Mouse (Mus musculus) heart, adult 9 months (tissue): ENCODE results near the gene Sart3.

Experiments used
- DNase-seq, 2 experiments: peaks; one replicate each; pipeline ENCODE4 v3.0.0; 2022; ENCODE audit warnings: low spot score in 2 of 2

The Sart3 gene

DNA sequence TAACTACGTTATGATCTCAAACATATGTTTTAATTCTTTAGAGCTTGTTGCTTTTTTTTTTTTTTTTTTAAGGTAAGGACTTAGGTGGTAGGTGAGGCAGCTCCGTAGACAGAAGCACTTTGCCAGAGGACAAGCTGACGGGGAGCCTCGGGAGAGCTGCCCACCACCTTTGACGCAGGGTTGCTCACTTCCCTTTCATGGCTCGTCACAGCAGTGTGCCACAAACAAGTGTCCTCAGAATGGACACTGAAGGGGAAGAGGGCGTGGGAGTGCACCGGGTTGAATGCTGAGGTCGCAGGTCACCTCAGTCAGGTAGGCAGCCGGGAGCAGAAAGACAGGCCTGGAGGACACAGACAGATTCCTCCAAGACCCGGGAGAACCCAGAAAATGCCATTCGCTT lies 46.9 kb downstream of the Sart3 start:
- no peak for DNase-seq

- DNase-seq, result peak; percentile 64 to 82
Observed at GRCm38 (mm10) chr5:113724446-113724845, 47.9 kb downstream of the Sart3 start, which contains the start of gene 1700069L16Rik. Gene 1700069L16Rik, minus strand, starts transcription at chr5:113724772.

- DNase-seq, result no peak
Observed at GRCm38 (mm10) chr5:113723567-113724237, 48.6 kb downstream of the Sart3 start.

DNA sequence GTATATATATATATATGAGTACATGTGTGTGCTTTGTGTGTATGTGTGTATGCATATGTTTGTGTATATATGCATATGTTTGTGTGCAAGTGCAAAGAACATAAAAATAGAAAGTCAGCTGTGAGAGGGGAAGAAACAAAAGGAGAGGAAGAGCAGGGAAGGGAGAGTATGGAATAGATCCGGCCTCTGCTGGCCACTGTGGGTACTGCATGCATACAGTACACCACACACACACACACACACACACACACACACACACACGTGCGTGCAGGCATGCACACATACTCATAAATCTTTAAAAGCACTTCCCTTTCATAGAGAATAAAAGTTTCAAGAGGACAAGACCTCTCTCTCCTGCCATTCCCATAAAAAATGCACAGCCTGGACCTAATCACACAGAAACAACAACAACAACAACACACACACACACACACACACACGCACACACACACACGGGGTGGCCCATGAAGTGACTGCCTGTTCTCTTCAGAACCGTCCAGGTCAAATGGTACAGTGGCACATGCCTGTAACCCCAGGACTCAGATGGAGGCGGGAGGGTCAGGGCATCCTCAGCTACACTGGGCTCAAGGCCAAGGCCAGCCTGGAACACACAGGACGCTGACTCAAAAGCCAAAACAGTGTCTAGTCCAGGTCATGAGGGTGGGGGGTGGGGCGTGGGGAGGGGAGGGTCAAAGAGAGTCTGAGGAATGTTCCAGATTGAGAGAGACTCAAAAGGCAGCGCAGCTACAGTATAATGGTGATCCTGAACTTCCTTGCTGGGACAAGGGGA lies 49.9 kb downstream of the Sart3 start:
- no peak for DNase-seq

DNA sequence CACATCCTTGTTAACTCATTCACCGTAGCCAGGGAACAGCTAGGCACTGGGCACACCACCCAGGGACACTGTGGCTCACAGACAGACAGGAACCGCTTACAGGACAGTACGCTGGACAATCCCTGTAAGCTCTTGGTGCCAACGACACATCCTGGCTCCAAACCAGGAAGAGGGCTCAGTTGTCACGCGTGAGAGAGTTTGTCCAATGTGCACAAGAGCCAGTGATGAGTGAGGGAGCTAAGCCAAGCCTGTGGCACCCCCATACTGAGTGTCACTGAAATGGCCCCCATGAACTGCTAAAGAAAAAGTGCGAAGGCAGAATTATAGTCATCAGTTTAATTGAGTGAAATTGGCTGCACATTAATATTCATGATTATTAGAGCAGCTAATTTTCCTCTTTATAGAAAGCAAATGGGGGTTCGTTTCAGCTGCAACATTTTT lies 53.1 kb downstream of the Sart3 start:
- DNase-seq, result no peak

GRCm38 (mm10) chr5:113716581-113717388 lies 55.5 kb downstream of the Sart3 start:
- DNase-seq, result no peak

- no peak for DNase-seq
Observed at GRCm38 (mm10) chr5:113712861-113713260, 59.4 kb downstream of the Sart3 start.

- DNase-seq, result peak; percentile 11 to 47
Observed at GRCm38 (mm10) chr5:113703803-113704585, 68.3 kb downstream of the Sart3 start.

DNA sequence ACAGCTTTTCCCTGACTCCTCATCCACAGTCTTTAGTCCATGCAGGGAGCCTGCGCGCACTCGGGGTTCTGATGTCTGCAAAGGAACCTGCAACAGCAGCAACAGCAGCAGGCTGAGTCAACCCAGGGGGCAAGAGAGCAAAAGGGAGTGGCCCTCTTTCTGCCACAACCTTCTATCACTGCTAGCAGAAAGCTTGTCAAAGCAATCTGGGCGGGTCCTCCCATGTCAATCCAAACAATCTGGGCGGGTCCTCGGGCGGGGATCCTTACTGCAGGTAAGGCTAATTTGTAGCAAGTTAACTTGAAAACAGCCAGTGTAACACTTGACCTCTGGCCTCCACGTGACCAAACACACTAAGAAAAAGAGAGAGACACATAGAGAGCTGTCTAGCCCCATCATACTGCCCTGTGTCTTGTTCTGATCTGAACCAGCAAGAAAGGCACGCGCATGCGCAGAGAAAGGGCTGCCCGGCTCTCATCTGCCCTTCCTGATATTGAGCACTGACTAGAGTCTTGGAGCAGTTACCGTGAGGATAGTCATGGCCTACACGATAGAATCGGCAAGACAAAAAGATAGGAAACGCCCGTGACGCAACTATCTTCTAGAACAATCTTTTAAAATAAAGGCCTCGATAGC lies 71.8 kb downstream of the Sart3 start:
- DNase-seq, result no peak

DNA sequence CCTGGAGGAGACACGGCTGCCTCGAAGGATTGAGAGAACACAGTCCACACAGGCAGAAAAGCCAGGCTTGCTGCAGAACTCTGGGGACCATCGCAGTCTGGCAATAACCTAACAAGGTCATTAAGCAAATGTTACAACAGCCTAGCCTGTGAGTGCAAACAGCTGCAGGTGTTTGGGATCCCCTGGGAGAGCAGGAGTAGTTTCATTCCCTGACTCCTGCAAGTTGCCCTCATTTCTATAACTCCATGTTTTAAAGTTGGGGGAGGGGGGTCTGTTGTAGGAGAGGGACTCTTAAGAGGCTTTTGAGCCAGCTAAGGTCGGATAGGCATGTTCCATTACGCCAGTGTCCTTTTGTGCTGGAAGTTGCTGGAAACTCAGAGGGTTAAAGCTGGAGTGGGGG lies 77.9 kb downstream of the Sart3 start:
- DNase-seq, result no peak

- DNase-seq, result no peak
Observed at GRCm38 (mm10) chr5:113694000-113694399, 78.3 kb downstream of the Sart3 start.

- DNase-seq, result no peak
Observed at GRCm38 (mm10) chr5:113693196-113693755, 79.0 kb downstream of the Sart3 start.
